16 mouse cellular contexts compared by ENCODE assay signal in the genomic region with DNA sequence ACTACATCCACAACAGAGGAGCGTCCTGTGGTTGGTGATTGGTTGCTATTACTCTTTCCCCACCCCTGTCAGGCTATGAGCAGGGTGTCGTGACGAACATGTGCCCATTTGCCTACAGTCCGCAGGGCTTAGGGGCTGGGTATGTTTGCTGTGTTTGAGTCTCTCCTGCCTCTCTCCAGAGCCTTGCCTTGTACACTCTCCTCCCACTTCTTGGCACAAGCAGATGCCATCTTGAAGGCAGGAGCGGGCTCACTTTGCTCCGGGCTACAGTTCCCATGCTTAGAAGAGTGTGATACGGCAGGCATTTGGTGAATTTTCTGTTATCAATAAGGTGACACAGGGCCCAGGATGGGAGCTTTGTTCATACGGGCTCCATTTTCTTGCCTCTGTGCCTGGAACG.
"Had no signal": no experiment of that assay in that cellular context is flagged by ENCODE, and none has a peak within 500 bp of the region (broad histone marks: within the 10 kb centered on the region; RNA-seq: fewer than 3 reads in every experiment).

No protein-coding gene starts in this region.

- H3K4me3 ChIP-seq: neural tube, embryonic 12.5 days; neural tube, embryonic 13.5 days; neural tube, embryonic 15.5 days; stomach, embryonic 15.5 days had no signal

- H3K27ac ChIP-seq: neural tube, embryonic 12.5 days; neural tube, embryonic 13.5 days; neural tube, embryonic 15.5 days; stomach, embryonic 15.5 days; stomach, postnatal 0 days had no signal

- DNase-seq: retina, postnatal 1 day; right cerebral cortex, postnatal 14 days; right cerebral cortex, postnatal 25 days; right cerebral cortex, postnatal 4 days; spleen, adult 18-20 months; thymus, adult 18-20 months; thymus, adult 2 months; thymus, postnatal 14 days; thymus, postnatal 25 days; thymus, postnatal 36 days; thymus, postnatal 4 days had no signal
